Mouse (Mus musculus) cerebellum, adult (tissue): ENCODE measurements around the gene Grhl3.

Experiments
- ATAC-seq: cut with Nextera tagmentation; 2 replicates; pipeline ENCODE4 v1.9.2; 2017; ENCODE audit warnings: mild to moderate bottlenecking, moderate library complexity, mixed read lengths; ENCODE audit not compliant: insufficient number of reproducible peaks, low FRiP score, low TSS enrichment

The Grhl3 gene

GRCm38 (mm10) chr4:135578490-135578889 is 5.1 kb upstream of the Grhl3 start:
- no peak for ATAC-seq

- no peak for ATAC-seq
Observed at GRCm38 (mm10) chr4:135575365-135576140, 2.1 kb upstream of the Grhl3 start.

- ATAC-seq, result no peak
Observed at GRCm38 (mm10) chr4:135572276-135572675, 1.2 kb downstream of the Grhl3 start.

GRCm38 (mm10) chr4:135571037-135571550 is 2.3 kb downstream of the Grhl3 start:
- no peak for ATAC-seq

- no peak for ATAC-seq
Observed at GRCm38 (mm10) chr4:135570152-135571036, 3.0 kb downstream of the Grhl3 start.

GRCm38 (mm10) chr4:135569201-135569600 is 4.2 kb downstream of the Grhl3 start:
- ATAC-seq, result no peak

GRCm38 (mm10) chr4:135567484-135567883 is 5.9 kb downstream of the Grhl3 start:
- no peak for ATAC-seq

- ATAC-seq, result no peak
Observed at GRCm38 (mm10) chr4:135567042-135567441, 6.4 kb downstream of the Grhl3 start.

- ATAC-seq, result no peak
Observed at GRCm38 (mm10) chr4:135565400-135565799, 8.0 kb downstream of the Grhl3 start.

- no peak for ATAC-seq
Observed at GRCm38 (mm10) chr4:135563794-135564193, 9.6 kb downstream of the Grhl3 start.

GRCm38 (mm10) chr4:135549323-135549722 is 24.1 kb downstream of the Grhl3 start:
- ATAC-seq, result no peak

GRCm38 (mm10) chr4:135548521-135549077 is 24.8 kb downstream of the Grhl3 start:
- ATAC-seq, result no peak

- no peak for ATAC-seq
Observed at GRCm38 (mm10) chr4:135548108-135548507, 25.3 kb downstream of the Grhl3 start.

- no peak for ATAC-seq
Observed at GRCm38 (mm10) chr4:135547551-135547950, 25.9 kb downstream of the Grhl3 start.

GRCm38 (mm10) chr4:135546793-135547192 is 26.6 kb downstream of the Grhl3 start:
- no peak for ATAC-seq

- no peak for ATAC-seq
Observed at GRCm38 (mm10) chr4:135546008-135546407, 27.4 kb downstream of the Grhl3 start.

- ATAC-seq, result no peak
Observed at GRCm38 (mm10) chr4:135545080-135545511, 28.3 kb downstream of the Grhl3 start.

GRCm38 (mm10) chr4:135544284-135544683 is 29.1 kb downstream of the Grhl3 start:
- ATAC-seq, result no peak

GRCm38 (mm10) chr4:135540057-135540456 is 33.4 kb downstream of the Grhl3 start:
- no peak for ATAC-seq

- no peak for ATAC-seq
Observed at GRCm38 (mm10) chr4:135539056-135539455, 34.4 kb downstream of the Grhl3 start.

GRCm38 (mm10) chr4:135535021-135535420 is 38.4 kb downstream of the Grhl3 start:
- ATAC-seq, result no peak
